Mouse (Mus musculus) hindbrain, postnatal 0 days (tissue): ENCODE results near the gene Olfr102. TPM values are rescaled to one million over a fixed set of nuclear protein-coding genes. Genes with fewer than 3 reads are reported as not detected.

Source experiments
- ATAC-seq: fragments of 200-750 bp; cut with Nextera tagmentation; 2 replicates; pipeline ENCODE4 v1.8.0; 2017; ENCODE audit warnings: mild to moderate bottlenecking, moderate TSS enrichment, moderate library complexity
- DNase-seq: peaks from one replicate; pipeline ENCODE4 v3.0.0-alpha.2; 2015; ENCODE audit warnings: low spot score
- H3K27ac ChIP-seq: fragments of 300-500 bp; sonication (generic); 2 replicates; pipeline ENCODE4 v1.5.1; 2014; ENCODE audit warnings: mild to moderate bottlenecking
- H3K27me3 ChIP-seq: fragments of 300-500 bp; sonication (generic); 2 replicates; pipeline ENCODE4 v1.6.1; 2014; ENCODE audit warnings: low read length, mixed read lengths; ENCODE audit not compliant: insufficient read depth
- H3K36me3 ChIP-seq: fragments of 300-500 bp; sonication (generic); 2 replicates; pipeline ENCODE4 v1.6.1; 2014; ENCODE audit warnings: low read length, mixed read lengths; ENCODE audit not compliant: insufficient read depth
- H3K4me1 ChIP-seq: fragments of 300-500 bp; sonication (generic); 2 replicates; pipeline ENCODE4 v1.6.1; 2014; ENCODE audit warnings: antibody characterized with exemption, low read length, mixed read lengths; ENCODE audit not compliant: insufficient read depth
- H3K4me2 ChIP-seq: fragments of 300-500 bp; sonication (generic); 2 replicates; pipeline ENCODE4 v1.6.1; 2014; ENCODE audit warnings: low read depth, mild to moderate bottlenecking, low read length, moderate library complexity, mixed read lengths
- H3K4me3 ChIP-seq: fragments of 300-500 bp; sonication (generic); 2 replicates; pipeline ENCODE4 v1.5.1; 2014; ENCODE audit warnings: low read length
- H3K9ac ChIP-seq: fragments of 300-500 bp; sonication (generic); replicated peaks from 2 replicates; pipeline ENCODE4 v1.6.1; 2014; ENCODE audit warnings: mild to moderate bottlenecking, low read length, moderate library complexity, mixed read lengths
- H3K9me3 ChIP-seq: fragments of 300-500 bp; sonication (generic); 2 replicates; pipeline ENCODE4 v1.6.1; 2016; ENCODE audit warnings: low read length, mixed read lengths
- CTCF ChIP-seq: IDR thresholded peaks from 2 replicates; pipeline ENCODE4 v1.5.1; 2016; ENCODE audit warnings: antibody characterized with exemption, control low read depth, low read depth
- WGBS: fragments of 180-500 bp; shearing (Covaris S2); extraction: QIAGEN DNeasy Blood & Tissue Kit; methylation state at CpG from one replicate; pipeline ENCODE4 v1.1.7; 2014; 5-methylcytosine and 5-hydroxymethylcytosine counted together
- polyA plus RNA-seq: library from polyadenylated mRNA; unstranded; fragments of >200 nt; fragmentation: Nextera tagmentation; extraction: Ambion mirVana; gene quantifications from 2 replicates; pipeline ENCODE4 v1.2.1, GENCODE M21; 2015
- total RNA-seq: library from RNA; depleted of rRNA; stranded (reverse); fragments of >200 nt; gene quantifications from 2 replicates; pipeline ENCODE4 v1.2.3, GENCODE M21; 2014; rRNA removed

Gene Olfr102
- total and polyA plus RNA-seq, 2 experiments from 2014 or later: not detected

GRCm38 (mm10) chr17:37280331-37280730 lies 36.5 kb downstream of the Olfr102 start:
- Histone ChIP-seq H3K4me1 (no peaks in the 10 kb centered on the region), H3K4me3 (no peak overlapping the region), H3K36me3 (no peaks in the 10 kb centered on the region), H3K27me3 (no peaks in the 10 kb centered on the region), H3K4me2 (no peak overlapping the region), H3K9ac (no peak overlapping the region), H3K9me3 (no peaks in the 10 kb centered on the region), H3K27ac (no peak overlapping the region)
- WGBS: 68% methylated on average over 1 of the region's 1 CpGs
- DNase-seq (no peak), ATAC-seq (no peak)
- TF ChIP-seq CTCF: no peak

GRCm38 (mm10) chr17:37276573-37276972 lies 40.3 kb downstream of the Olfr102 start:
- no peak overlapping the region for H3K4me2 ChIP-seq

DNA sequence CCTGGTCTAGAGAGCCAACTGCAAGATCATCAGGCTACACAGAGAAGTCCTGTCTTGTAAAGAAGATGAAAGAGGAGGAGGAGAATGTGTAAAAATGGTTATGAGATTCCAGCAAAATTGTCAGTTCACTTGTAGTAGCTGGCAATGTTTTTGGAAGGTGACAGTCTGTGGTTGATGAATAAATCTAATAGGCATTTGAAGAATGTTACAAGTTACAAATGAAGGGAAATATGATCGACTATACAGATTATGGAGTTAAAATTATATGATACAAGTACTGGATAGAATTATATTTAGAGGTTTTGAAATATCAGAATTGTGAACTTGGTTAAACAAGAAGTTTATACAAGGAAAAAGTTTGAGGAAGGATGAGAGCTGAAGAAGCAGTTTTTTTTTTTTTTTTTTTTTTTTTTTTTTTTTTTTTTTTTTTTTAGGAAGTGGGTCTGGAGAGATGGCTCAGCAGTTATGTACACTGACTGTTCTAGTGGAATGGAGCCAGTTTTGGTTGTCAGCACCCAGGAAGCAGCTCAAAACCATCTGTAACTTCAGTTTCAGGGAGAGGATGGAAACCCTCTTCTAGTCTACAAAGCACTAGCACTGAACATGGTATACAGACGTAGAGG lies 41.1 kb downstream of the Olfr102 start:
- ATAC-seq: no peak
- H3K4me1 ChIP-seq: no peaks in the 10 kb centered on the region

More at GRCm38 (mm10) chr17:37276573-37276972, 40.3 kb downstream of the Olfr102 start:
- no peak for TF ChIP-seq CTCF
- no peak overlapping the region for H3K4me3 ChIP-seq
- no peaks in the 10 kb centered on the region for H3K27me3 ChIP-seq
- ATAC-seq (no peak), DNase-seq (no peak)
- no peak overlapping the region for H3K27ac ChIP-seq
- H3K36me3 ChIP-seq: no peaks in the 10 kb centered on the region
- no peak overlapping the region for H3K9ac ChIP-seq
- no peaks in the 10 kb centered on the region for H3K9me3 ChIP-seq
- no peaks in the 10 kb centered on the region for H3K4me1 ChIP-seq

DNA sequence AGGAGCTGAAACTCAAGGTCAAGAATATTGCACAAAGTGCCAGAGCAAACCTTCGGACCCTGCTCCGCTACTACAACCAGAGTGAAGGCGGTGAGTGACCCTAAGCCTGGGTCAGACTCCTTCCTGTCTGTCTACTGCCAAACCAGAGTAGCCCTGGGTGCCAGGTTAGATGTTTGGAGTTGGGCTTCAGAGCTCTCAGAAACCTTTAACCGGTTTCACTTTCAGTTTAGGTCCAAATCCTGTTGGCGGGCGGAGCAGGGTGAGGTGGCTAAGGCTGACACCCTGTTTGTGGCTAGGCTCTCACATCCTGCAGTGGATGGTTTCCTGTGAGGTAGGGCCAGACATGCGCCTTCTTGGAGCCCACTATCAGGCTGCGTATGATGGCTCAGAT lies 46.2 kb downstream of the Olfr102 start:
- no peak for TF ChIP-seq CTCF
- Histone ChIP-seq H3K9ac (peak overlapping the region; percentile 41), H3K27ac (no peak overlapping the region), H3K36me3 (no peaks in the 10 kb centered on the region), H3K4me2 (peak overlapping the region; percentile 97), H3K27me3 (no peaks in the 10 kb centered on the region), H3K4me3 (peak overlapping the region; percentile 55), H3K9me3 (no peaks in the 10 kb centered on the region), H3K4me1 (no peaks in the 10 kb centered on the region)
- 72% methylated on average over 8 of the region's 8 CpGs for WGBS
- ATAC-seq: peak; percentile 39; the same call in 1 of the 2 replicates
- no peak for DNase-seq

More for the DNA sequence above, 41.1 kb downstream of the Olfr102 start:
- H3K4me3 ChIP-seq: no peak overlapping the region
- no peak overlapping the region for H3K9ac ChIP-seq
- no peaks in the 10 kb centered on the region for H3K36me3 ChIP-seq
- TF ChIP-seq CTCF: no peak
- no peak overlapping the region for H3K4me2 ChIP-seq
- 86% methylated on average over 2 of the region's 2 CpGs for whole genome bisulfite sequencing
- no peak for DNase-seq
- no peak overlapping the region for H3K27ac ChIP-seq
- H3K27me3 ChIP-seq: no peaks in the 10 kb centered on the region
- H3K9me3 ChIP-seq: no peaks in the 10 kb centered on the region

GRCm38 (mm10) chr17:37270058-37270701 lies 46.7 kb downstream of the Olfr102 start, which contains the start of gene H2-M3:
H2-M3 (plus strand) TSS chr17:37270220.
- ATAC-seq (peak; percentile 98), DNase-seq (peak; percentile 92)
- peak within 1 kb of the TSS; percentile 97 for H3K4me2 ChIP-seq
- H3K4me3 ChIP-seq: peak within 1 kb of the TSS; percentile 55
- no peaks in the 10 kb centered on the region for H3K36me3 ChIP-seq
- peak within 1 kb of the TSS; percentile 41 for H3K9ac ChIP-seq
- no peak for TF ChIP-seq CTCF
- H3K4me1 ChIP-seq: no peaks in the 10 kb centered on the region
- WGBS: 4% methylated on average over 26 of the region's 26 CpGs
- H3K27ac ChIP-seq: no peak within 1 kb of the TSS
- no peaks in the 10 kb centered on the region for H3K9me3 ChIP-seq
- no peaks in the 10 kb centered on the region for H3K27me3 ChIP-seq

- H3K36me3 ChIP-seq: no peaks in the 10 kb centered on the region
- H3K4me3 ChIP-seq: no peak within 1 kb of the TSS
- H3K4me2 ChIP-seq: no peak within 1 kb of the TSS
- H3K9ac ChIP-seq: no peak within 1 kb of the TSS
- no peaks in the 10 kb centered on the region for H3K27me3 ChIP-seq
- WGBS: 68% methylated on average over 1 of the region's 1 CpGs
- DNase-seq (no peak), ATAC-seq (no peak)
- H3K9me3 ChIP-seq: no peaks in the 10 kb centered on the region
- no peak within 1 kb of the TSS for H3K27ac ChIP-seq
- TF ChIP-seq CTCF: no peak
- H3K4me1 ChIP-seq: no peaks in the 10 kb centered on the region
Measured at GRCm38 (mm10) chr17:37263626-37264025, 53.2 kb downstream of the Olfr102 start, which contains the start of gene Olfr98. Olfr98 (minus strand) TSS chr17:37263749.

Other genes with a start within 250 kb of the Olfr102 start
- not detected in 2 replicates for gene Olfr90, start 228.6 kb downstream of the Olfr102 start, total RNA-seq
- not detected in 2 replicates for gene Olfr90, start 228.6 kb downstream of the Olfr102 start, polyA plus RNA-seq
- not detected in 2 replicates for gene Olfr91, start 218.8 kb downstream of the Olfr102 start, total RNA-seq
- 0.06 TPM in 1 of 2 replicates, not detected in the other for gene Olfr91, start 218.8 kb downstream of the Olfr102 start, polyA plus RNA-seq
- not detected in 2 replicates for gene Olfr92, start 197.0 kb downstream of the Olfr102 start, total RNA-seq
- gene Olfr92, start 197.0 kb downstream of the Olfr102 start, polyA plus RNA-seq: not detected in 2 replicates
- not detected in 2 replicates for gene Olfr93, start 155.6 kb downstream of the Olfr102 start, total RNA-seq
- gene Olfr93, start 155.6 kb downstream of the Olfr102 start, polyA plus RNA-seq: not detected in 2 replicates
- not detected in 2 replicates for gene Ubd, start 123.2 kb downstream of the Olfr102 start, total RNA-seq
- gene Ubd, start 123.2 kb downstream of the Olfr102 start, polyA plus RNA-seq: not detected in 2 replicates
- gene Olfr94, start 116.1 kb downstream of the Olfr102 start, total RNA-seq: 0.58 and 1.3 TPM in 2 replicates
- 0.14 TPM in 1 of 2 replicates, not detected in the other for gene Olfr94, start 116.1 kb downstream of the Olfr102 start, polyA plus RNA-seq
- gene Olfr95, start 103.9 kb downstream of the Olfr102 start, total RNA-seq: 0.37 TPM in 1 of 2 replicates, not detected in the other
- gene Olfr95, start 103.9 kb downstream of the Olfr102 start, polyA plus RNA-seq: 0.03 and 0.04 TPM in 2 replicates
- not detected in 2 replicates for gene Olfr96, start 96.9 kb downstream of the Olfr102 start, total RNA-seq
- gene Olfr96, start 96.9 kb downstream of the Olfr102 start, polyA plus RNA-seq: not detected in 2 replicates
- not detected in 2 replicates for gene Olfr97, start 79.7 kb downstream of the Olfr102 start, total RNA-seq
- not detected in 2 replicates for gene Olfr97, start 79.7 kb downstream of the Olfr102 start, polyA plus RNA-seq
- gene Olfr98, start 53.3 kb downstream of the Olfr102 start, total RNA-seq: not detected in 2 replicates
- gene Olfr98, start 53.3 kb downstream of the Olfr102 start, polyA plus RNA-seq: not detected in 2 replicates
- 0.63 and 2.5 TPM in 2 replicates for gene H2-M3, start 46.8 kb downstream of the Olfr102 start, total RNA-seq
- gene H2-M3, start 46.8 kb downstream of the Olfr102 start, polyA plus RNA-seq: 1.9 and 2.7 TPM in 2 replicates
- gene Olfr99, start 33.6 kb downstream of the Olfr102 start, total RNA-seq: not detected in 2 replicates
- not detected in 2 replicates for gene Olfr99, start 33.6 kb downstream of the Olfr102 start, polyA plus RNA-seq
- gene Olfr101, start 12.7 kb downstream of the Olfr102 start, total RNA-seq: not detected in 2 replicates
- gene Olfr101, start 12.7 kb downstream of the Olfr102 start, polyA plus RNA-seq: not detected in 2 replicates
- not detected in 2 replicates for gene Olfr103, start 22.6 kb upstream of the Olfr102 start, total RNA-seq
- not detected in 2 replicates for gene Olfr103, start 22.6 kb upstream of the Olfr102 start, polyA plus RNA-seq
- gene Olfr104-ps, start 42.5 kb upstream of the Olfr102 start, total RNA-seq: not detected in 2 replicates
- gene Olfr104-ps, start 42.5 kb upstream of the Olfr102 start, polyA plus RNA-seq: not detected in 2 replicates
- not detected in 2 replicates for gene Olfr105-ps, start 62.0 kb upstream of the Olfr102 start, total RNA-seq
- gene Olfr105-ps, start 62.0 kb upstream of the Olfr102 start, polyA plus RNA-seq: not detected in 2 replicates
- gene Olfr106-ps, start 73.3 kb upstream of the Olfr102 start, total RNA-seq: not detected in 2 replicates
- not detected in 2 replicates for gene Olfr106-ps, start 73.3 kb upstream of the Olfr102 start, polyA plus RNA-seq
- gene Olfr107, start 82.2 kb upstream of the Olfr102 start, total RNA-seq: not detected in 2 replicates
- not detected in 2 replicates for gene Olfr107, start 82.2 kb upstream of the Olfr102 start, polyA plus RNA-seq
- not detected in 2 replicates for gene Olfr108, start 128.4 kb upstream of the Olfr102 start, total RNA-seq
- not detected in 2 replicates for gene Olfr108, start 128.4 kb upstream of the Olfr102 start, polyA plus RNA-seq
- not detected in 2 replicates for gene Olfr109, start 141.9 kb upstream of the Olfr102 start, total RNA-seq
- not detected in 2 replicates for gene Olfr109, start 141.9 kb upstream of the Olfr102 start, polyA plus RNA-seq
- gene H2-M2, start 166.5 kb upstream of the Olfr102 start, total RNA-seq: not detected in 2 replicates
- gene H2-M2, start 166.5 kb upstream of the Olfr102 start, polyA plus RNA-seq: not detected in 2 replicates
- gene Olfr110, start 175.4 kb upstream of the Olfr102 start, total RNA-seq: not detected in 2 replicates
- not detected in 2 replicates for gene Olfr110, start 175.4 kb upstream of the Olfr102 start, polyA plus RNA-seq
- gene Olfr111, start 191.0 kb upstream of the Olfr102 start, total RNA-seq: not detected in 2 replicates
- not detected in 2 replicates for gene Olfr111, start 191.0 kb upstream of the Olfr102 start, polyA plus RNA-seq